Mouse (Mus musculus) limb, embryonic 11.5 days (tissue): ENCODE measurements around the gene Caln1. TPM values are rescaled to one million over a fixed set of nuclear protein-coding genes. Genes with fewer than 3 reads are reported as not detected.

Source experiments
- ATAC-seq: fragments of 200-750 bp; cut with Nextera tagmentation; 2 replicates; pipeline ENCODE4 v1.8.0; 2017; ENCODE audit warnings: low read depth; ENCODE audit not compliant: insufficient number of reproducible peaks, low FRiP score, low TSS enrichment
- DNase-seq: peaks from one replicate; pipeline ENCODE4 v3.0.0-alpha.2; 2015; ENCODE audit warnings: low spot score
- H3K27ac ChIP-seq: fragments of 300-500 bp; sonication (generic); replicated peaks from 2 replicates; pipeline ENCODE4 v1.5.1; 2014; ENCODE audit warnings: low read depth, mild to moderate bottlenecking, low read length
- H3K27me3 ChIP-seq: fragments of 300-500 bp; sonication (generic); 2 replicates; pipeline ENCODE4 v1.6.1; 2014; ENCODE audit warnings: mild to moderate bottlenecking, low read length, mixed read lengths; ENCODE audit not compliant: control insufficient read depth, insufficient read depth
- H3K36me3 ChIP-seq: fragments of 300-500 bp; sonication (generic); 2 replicates; pipeline ENCODE4 v1.6.1; 2014; ENCODE audit warnings: mild to moderate bottlenecking, low read length, moderate library complexity, mixed read lengths; ENCODE audit not compliant: control insufficient read depth, insufficient read depth
- H3K4me1 ChIP-seq: fragments of 300-500 bp; sonication (generic); 2 replicates; pipeline ENCODE4 v1.6.1; 2014; ENCODE audit warnings: low read length, mixed read lengths; ENCODE audit not compliant: control insufficient read depth, insufficient read depth
- H3K4me2 ChIP-seq: fragments of 300-500 bp; sonication (generic); 2 replicates; pipeline ENCODE4 v1.6.1; 2014; ENCODE audit warnings: low read depth, mild to moderate bottlenecking, moderate library complexity; ENCODE audit not compliant: severe bottlenecking
- H3K4me3 ChIP-seq: fragments of 300-500 bp; sonication (generic); 2 replicates; pipeline ENCODE4 v1.5.1; 2014; ENCODE audit warnings: low read depth, low read length
- H3K9ac ChIP-seq: fragments of 300-500 bp; sonication (generic); 2 replicates; pipeline ENCODE4 v1.6.1; 2014; ENCODE audit warnings: mild to moderate bottlenecking, low read length
- H3K9me3 ChIP-seq: fragments of 300-500 bp; sonication (generic); 2 replicates; pipeline ENCODE4 v1.6.1; 2016; ENCODE audit warnings: low read length; ENCODE audit not compliant: control insufficient read depth
- WGBS: fragments of 180-500 bp; shearing (Covaris S2); extraction: QIAGEN DNeasy Blood & Tissue Kit; methylation state at CpG from one replicate; pipeline ENCODE4 v1.1.7; 2014; 5-methylcytosine and 5-hydroxymethylcytosine counted together
- polyA plus RNA-seq: library from polyadenylated mRNA; unstranded; fragments of >200 nt; fragmentation: Nextera tagmentation; extraction: Ambion mirVana; gene quantifications from 2 replicates; pipeline ENCODE4 v1.2.1, GENCODE M21; 2014

The Caln1 gene
- polyA plus RNA-seq, 1 experiment from 2014 or later, result 0.11 TPM

- no peaks in the 10 kb centered on the region for H3K27me3 ChIP-seq
- H3K9me3 ChIP-seq, result no peaks in the 10 kb centered on the region
- ATAC-seq (no peak), DNase-seq (no peak)
- H3K4me2 ChIP-seq, result no peak overlapping the region
- no peaks in the 10 kb centered on the region for H3K4me1 ChIP-seq
- H3K27ac ChIP-seq, result no peak overlapping the region
- H3K9ac ChIP-seq, result no peak overlapping the region
- no peaks in the 10 kb centered on the region for H3K36me3 ChIP-seq
- WGBS, result 82% methylated on average over 3 of the region's 3 CpGs
- H3K4me3 ChIP-seq, result no peak overlapping the region
Measured at GRCm38 (mm10) chr5:130858706-130859105, 489.5 kb downstream of the Caln1 start.

- whole genome bisulfite sequencing, result 37% methylated on average over 6 of the region's 6 CpGs
- peak; percentile 39 for DNase-seq
- ATAC-seq, result no peak
Measured at GRCm38 (mm10) chr5:130859736-130860135, 490.5 kb downstream of the Caln1 start.

GRCm38 (mm10) chr5:130862302-130862701 is 493.0 kb downstream of the Caln1 start:
- Histone ChIP-seq H3K4me3 (no peak overlapping the region), H3K36me3 (no peaks in the 10 kb centered on the region), H3K4me2 (no peak overlapping the region), H3K4me1 (no peaks in the 10 kb centered on the region), H3K27me3 (no peaks in the 10 kb centered on the region), H3K9me3 (no peaks in the 10 kb centered on the region), H3K9ac (no peak overlapping the region), H3K27ac (no peak overlapping the region)
- ATAC-seq (no peak), DNase-seq (peak; percentile 69)
- 52% methylated on average over 5 of the region's 5 CpGs for WGBS

More at GRCm38 (mm10) chr5:130859736-130860135, 490.5 kb downstream of the Caln1 start:
- H3K4me2 ChIP-seq, result no peak overlapping the region
- no peaks in the 10 kb centered on the region for H3K36me3 ChIP-seq
- no peaks in the 10 kb centered on the region for H3K4me1 ChIP-seq
- no peak overlapping the region for H3K9ac ChIP-seq
- H3K27ac ChIP-seq, result no peak overlapping the region
- H3K9me3 ChIP-seq, result no peaks in the 10 kb centered on the region
- H3K27me3 ChIP-seq, result no peaks in the 10 kb centered on the region
- H3K4me3 ChIP-seq, result no peak overlapping the region

GRCm38 (mm10) chr5:130869869-130870268 is 500.6 kb downstream of the Caln1 start:
- no peak overlapping the region for H3K27ac ChIP-seq
- ATAC-seq (no peak), DNase-seq (no peak)
- no peaks in the 10 kb centered on the region for H3K27me3 ChIP-seq
- no peaks in the 10 kb centered on the region for H3K4me1 ChIP-seq
- no peaks in the 10 kb centered on the region for H3K36me3 ChIP-seq
- no peaks in the 10 kb centered on the region; the same call in 1 of the 2 replicates for H3K9me3 ChIP-seq
- H3K4me2 ChIP-seq, result no peak overlapping the region
- no peak overlapping the region for H3K4me3 ChIP-seq
- WGBS, result 91% methylated on average over 1 of the region's 1 CpGs
- H3K9ac ChIP-seq, result no peak overlapping the region

GRCm38 (mm10) chr5:130871086-130871485 is 501.8 kb downstream of the Caln1 start:
- Histone ChIP-seq H3K9ac (no peak overlapping the region), H3K4me2 (no peak overlapping the region), H3K27me3 (no peaks in the 10 kb centered on the region), H3K36me3 (no peaks in the 10 kb centered on the region), H3K27ac (no peak overlapping the region), H3K4me3 (no peak overlapping the region), H3K9me3 (no peaks in the 10 kb centered on the region; the same call in 1 of the 2 replicates), H3K4me1 (no peaks in the 10 kb centered on the region)
- WGBS, result 50% methylated on average over 8 of the region's 8 CpGs
- no peak for ATAC-seq
- DNase-seq, result no peak

- Histone ChIP-seq H3K27ac (no peak overlapping the region), H3K4me2 (no peak overlapping the region), H3K36me3 (no peaks in the 10 kb centered on the region), H3K4me3 (no peak overlapping the region), H3K9me3 (no peaks in the 10 kb centered on the region), H3K27me3 (no peaks in the 10 kb centered on the region), H3K4me1 (no peaks in the 10 kb centered on the region), H3K9ac (no peak overlapping the region)
- WGBS, result 87% methylated on average over 3 of the region's 3 CpGs
- ATAC-seq (no peak), DNase-seq (no peak)
Measured at GRCm38 (mm10) chr5:130875391-130875790, 506.1 kb downstream of the Caln1 start.

GRCm38 (mm10) chr5:130880331-130880730 is 511.1 kb downstream of the Caln1 start:
- 83% methylated on average over 5 of the region's 5 CpGs for WGBS
- ATAC-seq, result no peak

GRCm38 (mm10) chr5:130891735-130892134 is 522.5 kb downstream of the Caln1 start:
- H3K27ac ChIP-seq, result no peak overlapping the region
- ATAC-seq (no peak), DNase-seq (no peak)
- no peaks in the 10 kb centered on the region for H3K27me3 ChIP-seq
- 25% methylated on average over 5 of the region's 5 CpGs for WGBS
- no peak overlapping the region for H3K4me3 ChIP-seq
- H3K9ac ChIP-seq, result no peak overlapping the region
- no peaks in the 10 kb centered on the region for H3K36me3 ChIP-seq
- no peak overlapping the region for H3K4me2 ChIP-seq
- H3K4me1 ChIP-seq, result no peaks in the 10 kb centered on the region
- H3K9me3 ChIP-seq, result no peaks in the 10 kb centered on the region

More at GRCm38 (mm10) chr5:130880331-130880730, 511.1 kb downstream of the Caln1 start:
- Histone ChIP-seq H3K4me2 (no peak overlapping the region), H3K9ac (no peak overlapping the region), H3K4me1 (no peaks in the 10 kb centered on the region), H3K9me3 (no peaks in the 10 kb centered on the region), H3K4me3 (no peak overlapping the region), H3K27ac (no peak overlapping the region), H3K27me3 (no peaks in the 10 kb centered on the region), H3K36me3 (no peaks in the 10 kb centered on the region)
- no peak for DNase-seq

- no peak for ATAC-seq
- WGBS, result 94% methylated on average over 3 of the region's 3 CpGs
- DNase-seq, result no peak
Measured at GRCm38 (mm10) chr5:130895991-130896390, 526.7 kb downstream of the Caln1 start.

More at GRCm38 (mm10) chr5:130895991-130896390, 526.7 kb downstream of the Caln1 start:
- H3K4me2 ChIP-seq, result no peak overlapping the region
- no peaks in the 10 kb centered on the region for H3K27me3 ChIP-seq
- no peak overlapping the region for H3K4me3 ChIP-seq
- H3K36me3 ChIP-seq, result no peaks in the 10 kb centered on the region
- H3K27ac ChIP-seq, result no peak overlapping the region
- H3K4me1 ChIP-seq, result no peaks in the 10 kb centered on the region
- no peak overlapping the region for H3K9ac ChIP-seq
- H3K9me3 ChIP-seq, result no peaks in the 10 kb centered on the region
